Mouse (Mus musculus) bone marrow macrophage, adult 2 months (primary cell): ENCODE results near the gene Myo1b.

ENCODE experiments used
- CTCF ChIP-seq: IDR thresholded peaks from 2 replicates; pipeline ENCODE4 v1.5.1; 2012; ENCODE audit warnings: low read depth, mild to moderate bottlenecking, low read length, moderate library complexity
- POLR2A ChIP-seq: IDR thresholded peaks from 2 replicates; pipeline ENCODE4 v1.6.1; 2012; ENCODE audit warnings: mild to moderate bottlenecking, low read depth, low read length, borderline replicate concordance

DNA sequence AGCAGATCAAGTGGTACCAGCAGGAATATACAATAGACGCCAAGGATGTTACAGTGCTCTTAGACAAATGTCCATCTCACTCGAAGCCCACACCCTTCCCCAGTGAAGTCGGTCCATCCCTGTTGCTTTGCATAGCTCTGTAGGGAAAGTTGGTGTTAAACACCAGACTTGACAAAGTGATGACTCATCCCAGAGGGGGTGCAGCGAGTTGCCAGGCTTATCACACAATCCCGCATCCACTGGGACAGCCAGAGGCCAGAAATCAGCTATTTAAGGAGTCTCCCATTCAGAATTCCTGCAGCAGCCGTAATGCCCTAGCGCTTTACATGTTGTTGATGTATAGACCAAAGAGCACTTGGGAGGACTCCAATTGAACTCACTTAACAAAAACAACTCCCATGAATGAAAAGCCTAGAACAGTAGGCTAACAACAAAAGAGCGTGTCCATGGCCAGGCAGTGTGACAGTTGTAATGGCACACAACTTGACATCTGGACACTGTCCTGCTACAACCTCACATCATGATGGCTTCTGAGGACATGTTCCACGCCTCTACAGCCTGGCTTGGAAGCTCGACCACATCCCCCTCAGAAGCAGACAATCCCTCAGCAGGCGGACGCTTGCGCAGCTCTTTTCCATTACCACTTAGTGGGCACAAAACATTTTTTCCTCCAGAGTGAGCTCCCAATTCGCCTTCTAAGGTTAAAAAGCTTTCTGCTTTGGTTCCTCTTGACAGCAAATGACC lies 2.6 kb downstream of the Myo1b start:
- TF ChIP-seq CTCF, result no peak
- TF ChIP-seq POLR2A, result no peak
